Mouse (Mus musculus): Measurements from ENCODE around the gene Dst. TPM values are rescaled to one million over a fixed set of nuclear protein-coding genes. Genes with fewer than 3 reads are reported as not detected.

Gene Dst
- total and polyA plus RNA-seq, 3 experiments: 9.1 to 28.0 (median 20.5) TPM

- TF ChIP-seq MAX (IDR thresholded peaks at IDR 0.05; ENCODE audit: low read length) (no peak), UBTF (IDR thresholded peaks at IDR 0.05; ENCODE audit: low read depth, low read length) (no peak), EP300 (IDR thresholded peaks at IDR 0.05; ENCODE audit: low read length) (no peak), SIN3A (IDR thresholded peaks at IDR 0.05; ENCODE audit: low read length) (no peak), ZMIZ1 (IDR thresholded peaks at IDR 0.05; ENCODE audit: low read depth, low read length) (no peak), GABPA (IDR thresholded peaks at IDR 0.05; ENCODE audit: insufficient replicate concordance, low read depth, low read length) (no peak), ELF1 (IDR thresholded peaks at IDR 0.05; ENCODE audit: low read depth, low read length) (no peak), USF2 (conservative IDR thresholded peaks at IDR 0.05; ENCODE audit: low read depth, low read length) (no peak), NELFE (IDR thresholded peaks at IDR 0.05; ENCODE audit: low read depth, low read length) (no peak), ZC3H11A (IDR thresholded peaks at IDR 0.05; ENCODE audit: low read depth, low read length) (no peak), HCFC1 (IDR thresholded peaks at IDR 0.05; ENCODE audit: low read depth, low read length) (no peak), CHD1 (IDR thresholded peaks at IDR 0.05; ENCODE audit: low read depth, low read length) (no peak), USF1 (IDR thresholded peaks at IDR 0.05; ENCODE audit: low read depth, low read length) (no peak), ETS1 (conservative IDR thresholded peaks at IDR 0.05; ENCODE audit: low read depth, low read length) (no peak), CTCF (conservative IDR thresholded peaks at IDR 0.05 in 1 of 2, IDR thresholded peaks at IDR 0.05 in 1 of 2; ENCODE audit: low read depth in 2 of 2, low read length in 2 of 2) (no peak), CHD2 (IDR thresholded peaks at IDR 0.05; ENCODE audit: low read length) (no peak), PAX5 (IDR thresholded peaks at IDR 0.05; ENCODE audit: low read length) (no peak), RCOR1 (conservative IDR thresholded peaks at IDR 0.05; ENCODE audit: low read depth, low read length) (no peak), IRF4 (IDR thresholded peaks at IDR 0.05; ENCODE audit: low read depth, low read length) (no peak)
- in situ Hi-C loops (cut with MboI; ENCODE audit: low pct_ligation_motif_present, low pct_unique_long_range_greater_than_20kb, low sequenced_read_pairs): no loop called here
- H3K27me3 ChIP-seq (replicated peaks): no peaks in the 10 kb centered on the region
Observed at GRCm38 (mm10) chr1:34135535-34135934, 227.5 kb downstream of the Dst start.

GRCm38 (mm10) chr1:34139191-34139853 is 231.3 kb downstream of the Dst start:
- dilution Hi-C loops (cut with MboI; ENCODE audit: extremely low pct_ligation_motif_present, extremely low pct_unique_long_range_greater_than_20kb, low sequenced_read_pairs): no loop called here
- H3K4me3 ChIP-seq (replicated peaks in 1 of 3; ENCODE audit: low read depth in 2 of 3, low read length in 2 of 3, poor library complexity in 1 of 3): no peak overlapping the region
- DNase-seq (ENCODE audit: extremely low read depth): no peak

More at GRCm38 (mm10) chr1:34135535-34135934, 227.5 kb downstream of the Dst start:
- dilution Hi-C loops (cut with MboI; ENCODE audit: extremely low pct_ligation_motif_present, extremely low pct_unique_long_range_greater_than_20kb, low sequenced_read_pairs): no loop called here
- H3K36me3 ChIP-seq (replicated peaks in 1 of 2; ENCODE audit: control insufficient read depth in 1 of 2, insufficient read depth in 1 of 2, low read length in 1 of 2): peaks cover 3 to 24% of the 10 kb centered on the region in 2 experiments
- H3K79me2 ChIP-seq (replicated peaks; ENCODE audit: control insufficient read depth, extremely low read depth, insufficient read depth, poor library complexity, severe bottlenecking): no peaks in the 10 kb centered on the region
- no peak for DNase-seq (ENCODE audit: extremely low read depth)
- no peak overlapping the region for H3K4me3 ChIP-seq (replicated peaks in 1 of 3; ENCODE audit: low read depth in 2 of 3, low read length in 2 of 3, poor library complexity in 1 of 3)
- H3K9me3 ChIP-seq (replicated peaks; ENCODE audit: low read length): no peaks in the 10 kb centered on the region
- no peak overlapping the region for H3K4me2 ChIP-seq (ENCODE audit: insufficient read depth, low read depth, poor library complexity, severe bottlenecking)
- no peak overlapping the region for H3K9ac ChIP-seq (ENCODE audit: insufficient read depth, low read depth)
- H3K4me1 ChIP-seq (ENCODE audit: control insufficient read depth in 1 of 2, insufficient read depth in 2 of 2): peaks cover 0 to 41% of the 10 kb centered on the region in 2 experiments; a peak in 2 of 4 replicates
- H3K27ac ChIP-seq (ENCODE audit: insufficient read depth, low read depth): no peak overlapping the region

More at GRCm38 (mm10) chr1:34139191-34139853, 231.3 kb downstream of the Dst start:
- Histone ChIP-seq H3K9me3 (replicated peaks; ENCODE audit: low read length) (no peaks in the 10 kb centered on the region), H3K27ac (ENCODE audit: insufficient read depth, low read depth) (no peak overlapping the region), H3K4me2 (ENCODE audit: insufficient read depth, low read depth, poor library complexity, severe bottlenecking) (no peak overlapping the region), H3K27me3 (replicated peaks) (no peaks in the 10 kb centered on the region), H3K79me2 (replicated peaks; ENCODE audit: control insufficient read depth, extremely low read depth, insufficient read depth, poor library complexity, severe bottlenecking) (no peaks in the 10 kb centered on the region), H3K9ac (ENCODE audit: insufficient read depth, low read depth) (no peak overlapping the region), H3K36me3 (replicated peaks in 1 of 2; ENCODE audit: control insufficient read depth in 1 of 2, insufficient read depth in 1 of 2, low read length in 1 of 2) (peaks cover 3 to 23% of the 10 kb centered on the region in 2 experiments), H3K4me1 (ENCODE audit: control insufficient read depth in 1 of 2, insufficient read depth in 2 of 2) (peaks cover 0 to 26% of the 10 kb centered on the region in 2 experiments; a peak in 2 of 4 replicates)
- no peak for TF ChIP-seq TBP (conservative IDR thresholded peaks at IDR 0.05; ENCODE audit: low read depth, low read length)
- TF ChIP-seq SMC3 (IDR thresholded peaks at IDR 0.05; ENCODE audit: low read depth, low read length): no peak
- no peak for TF ChIP-seq ZKSCAN1 (IDR thresholded peaks at IDR 0.05; ENCODE audit: borderline replicate concordance, low read depth, low read length)
- TF ChIP-seq TCF12 (IDR thresholded peaks at IDR 0.05; ENCODE audit: low read depth, low read length): no peak
- TF ChIP-seq MYC (IDR thresholded peaks at IDR 0.05; ENCODE audit: low read depth, low read length): no peak
- TF ChIP-seq CHD1 (IDR thresholded peaks at IDR 0.05; ENCODE audit: low read depth, low read length): no peak
- TF ChIP-seq USF1 (IDR thresholded peaks at IDR 0.05; ENCODE audit: low read depth, low read length): no peak
- TF ChIP-seq EP300 (IDR thresholded peaks at IDR 0.05; ENCODE audit: low read length): no peak
- no peak for TF ChIP-seq UBTF (IDR thresholded peaks at IDR 0.05; ENCODE audit: low read depth, low read length)
- no peak for TF ChIP-seq CTCF (conservative IDR thresholded peaks at IDR 0.05 in 1 of 2, IDR thresholded peaks at IDR 0.05 in 1 of 2; ENCODE audit: low read depth in 2 of 2, low read length in 2 of 2)
- TF ChIP-seq MAX (IDR thresholded peaks at IDR 0.05; ENCODE audit: low read length): no peak
- TF ChIP-seq ZNF384 (IDR thresholded peaks at IDR 0.05; ENCODE audit: low read depth, low read length): no peak
- TF ChIP-seq RCOR1 (conservative IDR thresholded peaks at IDR 0.05; ENCODE audit: low read depth, low read length): no peak
- TF ChIP-seq ETS1 (conservative IDR thresholded peaks at IDR 0.05; ENCODE audit: low read depth, low read length): no peak
- no peak for TF ChIP-seq NELFE (IDR thresholded peaks at IDR 0.05; ENCODE audit: low read depth, low read length)
- no peak for TF ChIP-seq POLR2AphosphoS2 (IDR thresholded peaks at IDR 0.05; ENCODE audit: low read depth, low read length)
- TF ChIP-seq PAX5 (IDR thresholded peaks at IDR 0.05; ENCODE audit: low read length): no peak
- no peak for TF ChIP-seq ZC3H11A (IDR thresholded peaks at IDR 0.05; ENCODE audit: low read depth, low read length)
- TF ChIP-seq GABPA (IDR thresholded peaks at IDR 0.05; ENCODE audit: insufficient replicate concordance, low read depth, low read length): no peak
- TF ChIP-seq IRF4 (IDR thresholded peaks at IDR 0.05; ENCODE audit: low read depth, low read length): no peak
- in situ Hi-C loops (cut with MboI; ENCODE audit: low pct_ligation_motif_present, low pct_unique_long_range_greater_than_20kb, low sequenced_read_pairs): no loop called here
